Mouse (Mus musculus) midbrain, embryonic 11.5 days (tissue): ENCODE data around the gene Slc19a3. TPM values are rescaled to one million over a fixed set of nuclear protein-coding genes. Genes with fewer than 3 reads are reported as not detected.

Source experiments
- ATAC-seq: fragments of 200-750 bp; cut with Nextera tagmentation; 2 replicates; pipeline ENCODE4 v1.8.0; 2017; ENCODE audit warnings: moderate TSS enrichment, moderate library complexity; ENCODE audit not compliant: low FRiP score
- DNase-seq: peaks from one replicate; pipeline ENCODE4 v3.0.0; 2015; ENCODE audit warnings: low spot score; ENCODE audit errors: missing footprints
- H3K27ac ChIP-seq: fragments of 300-500 bp; sonication (generic); 2 replicates; pipeline ENCODE4 v1.5.1; 2014; ENCODE audit warnings: low read depth, low read length
- H3K27me3 ChIP-seq: fragments of 300-500 bp; sonication (generic); 2 replicates; pipeline ENCODE4 v1.6.1; 2014; ENCODE audit warnings: mild to moderate bottlenecking, low read length, moderate library complexity, mixed read lengths; ENCODE audit not compliant: control insufficient read depth, insufficient read depth
- H3K36me3 ChIP-seq: fragments of 300-500 bp; sonication (generic); 2 replicates; pipeline ENCODE4 v1.6.1; 2014; ENCODE audit warnings: mild to moderate bottlenecking, low read length, moderate library complexity, mixed read lengths; ENCODE audit not compliant: control insufficient read depth, insufficient read depth
- H3K4me1 ChIP-seq: fragments of 300-500 bp; sonication (generic); 2 replicates; pipeline ENCODE4 v1.6.1; 2014; ENCODE audit warnings: low read length; ENCODE audit not compliant: control insufficient read depth, insufficient read depth
- H3K4me2 ChIP-seq: fragments of 300-500 bp; sonication (generic); 2 replicates; pipeline ENCODE4 v1.6.1; 2014; ENCODE audit warnings: mild to moderate bottlenecking, moderate library complexity
- H3K4me3 ChIP-seq: fragments of 300-500 bp; sonication (generic); 2 replicates; pipeline ENCODE4 v1.5.1; 2014; ENCODE audit warnings: low read depth, low read length
- H3K9ac ChIP-seq: fragments of 300-500 bp; sonication (generic); 2 replicates; pipeline ENCODE4 v1.6.1; 2014; ENCODE audit warnings: low read length
- H3K9me3 ChIP-seq: fragments of 300-500 bp; sonication (generic); 2 replicates; pipeline ENCODE4 v1.6.1; 2016; ENCODE audit warnings: low read length; ENCODE audit not compliant: control insufficient read depth
- WGBS: fragments of 180-500 bp; shearing (Covaris S2); extraction: QIAGEN DNeasy Blood & Tissue Kit; methylation state at CpG from one replicate; pipeline ENCODE4 v1.1.7; 2014; 5-methylcytosine and 5-hydroxymethylcytosine counted together
- polyA plus RNA-seq: library from polyadenylated mRNA; unstranded; fragments of >200 nt; fragmentation: Nextera tagmentation; extraction: Ambion mirVana; gene quantifications from 2 replicates; pipeline ENCODE4 v1.2.1, GENCODE M21; 2014

Gene Slc19a3
- polyA plus RNA-seq, 1 experiment from 2014 or later, result 0.83 TPM

DNA sequence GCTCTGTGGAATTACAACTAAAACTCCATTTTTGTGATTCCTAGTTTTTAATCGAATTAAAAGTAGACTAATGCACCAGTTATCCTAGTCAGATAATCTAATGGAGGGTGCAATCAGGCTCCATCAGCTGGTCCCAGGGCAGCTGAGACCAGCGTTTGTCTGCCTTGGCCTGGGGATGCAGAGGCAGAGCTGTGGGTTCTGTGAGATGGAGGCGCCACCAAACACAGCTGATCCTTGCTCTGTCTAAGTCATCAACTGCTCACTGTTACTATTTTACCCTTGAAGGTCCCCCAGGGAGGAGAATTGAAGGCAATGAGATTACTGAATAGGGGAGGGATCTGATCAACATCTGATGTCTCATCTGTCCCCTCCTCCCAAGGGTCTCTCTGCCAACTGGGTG, 71.8 kb downstream of the Slc19a3 start:
- no peaks in the 10 kb centered on the region for H3K4me1 ChIP-seq
- H3K27ac ChIP-seq, result no peak overlapping the region
- H3K9ac ChIP-seq, result no peak overlapping the region
- no peaks in the 10 kb centered on the region for H3K27me3 ChIP-seq
- no peaks in the 10 kb centered on the region; the same call in 1 of the 2 replicates for H3K9me3 ChIP-seq
- no peaks in the 10 kb centered on the region for H3K36me3 ChIP-seq
- ATAC-seq (no peak), DNase-seq (no peak)
- H3K4me2 ChIP-seq, result no peak overlapping the region
- H3K4me3 ChIP-seq, result no peak overlapping the region
- WGBS, result 70% methylated on average over 3 of the region's 3 CpGs

Other genes starting within 250 kb of the Slc19a3 start
- gene Agfg1, start 199.0 kb downstream of the Slc19a3 start, polyA plus RNA-seq, result 48.7 and 49.3 TPM in 2 replicates
- 0.23 TPM in 1 of 2 replicates, not detected in the other for gene A030005L19Rik, start 125.1 kb downstream of the Slc19a3 start, polyA plus RNA-seq
- gene A030014E15Rik, start 113.5 kb downstream of the Slc19a3 start, polyA plus RNA-seq, result not detected in 2 replicates
- not detected in 2 replicates for gene Gm6217, start 107.0 kb downstream of the Slc19a3 start, polyA plus RNA-seq
- gene A030003K21Rik, start 95.1 kb downstream of the Slc19a3 start, polyA plus RNA-seq, result not detected in 2 replicates
- not detected in 2 replicates for gene Gm7544, start 82.4 kb downstream of the Slc19a3 start, polyA plus RNA-seq
- gene Gm47955, start 78.2 kb downstream of the Slc19a3 start, polyA plus RNA-seq, result not detected in 2 replicates
- gene Gm47959, start 37.9 kb downstream of the Slc19a3 start, polyA plus RNA-seq, result not detected in 2 replicates
- gene Krtap28-10, start 4.0 kb upstream of the Slc19a3 start, polyA plus RNA-seq, result not detected in 2 replicates
- not detected in 2 replicates for gene Gm47969, start 6.5 kb upstream of the Slc19a3 start, polyA plus RNA-seq
- not detected in 2 replicates for gene A030005K14Rik, start 20.9 kb upstream of the Slc19a3 start, polyA plus RNA-seq
- not detected in 2 replicates for gene Krtap28-13, start 22.5 kb upstream of the Slc19a3 start, polyA plus RNA-seq
- gene Ccl20, start 78.3 kb upstream of the Slc19a3 start, polyA plus RNA-seq, result not detected in 2 replicates
- 0.40 TPM in 1 of 2 replicates, not detected in the other for gene Daw1, start 121.3 kb upstream of the Slc19a3 start, polyA plus RNA-seq